Comparison of ENCODE assay signal across 22 mouse cellular contexts in the genomic region with DNA sequence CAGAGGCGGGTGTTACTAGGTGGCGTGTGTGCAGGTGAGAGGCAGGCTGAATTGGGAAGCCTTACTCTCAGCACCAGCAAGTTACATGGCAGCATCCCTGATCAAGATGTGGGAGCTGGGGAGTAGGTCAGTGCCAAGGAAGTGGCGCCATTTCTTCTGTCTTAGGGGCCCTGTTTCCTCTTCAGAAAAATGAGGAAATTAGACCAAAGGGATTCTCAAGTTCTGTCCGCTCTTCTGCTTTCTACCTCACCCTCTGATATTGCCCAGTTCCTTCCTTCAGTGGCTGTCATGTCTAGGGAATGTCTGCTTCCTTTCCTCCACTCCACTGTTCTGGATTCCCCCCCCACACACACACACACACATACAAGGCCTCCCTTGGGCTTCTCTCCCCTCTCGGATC.
"Had no signal": no experiment of that assay in that cellular context is flagged by ENCODE, and none has a peak within 500 bp of the region (broad histone marks: within the 10 kb centered on the region; RNA-seq: fewer than 3 reads in every experiment).

No protein-coding gene starts in this region.

- H3K27me3 ChIP-seq: liver, embryonic 13.5 days; liver, embryonic 15.5 days; lung, embryonic 15.5 days; megakaryocyte, embryonic 14.5 days; neural tube, embryonic 13.5 days; neural tube, embryonic 15.5 days; stomach, embryonic 15.5 days had no signal

- H3K4me3 ChIP-seq: liver, embryonic 13.5 days; liver, embryonic 15.5 days; lung, embryonic 15.5 days; megakaryocyte, embryonic 14.5 days; myocyte; neural tube, embryonic 13.5 days; neural tube, embryonic 15.5 days; stomach, embryonic 15.5 days had no signal

- H3K9ac ChIP-seq: liver, embryonic 13.5 days; liver, embryonic 15.5 days; liver, postnatal 0 days; lung, embryonic 15.5 days; neural tube, embryonic 13.5 days; neural tube, embryonic 15.5 days; stomach, embryonic 15.5 days had no signal

- ATAC-seq: liver, postnatal 0 days; lung, postnatal 0 days had no signal

- H3K9me3 ChIP-seq: liver, embryonic 13.5 days; liver, embryonic 15.5 days; lung, embryonic 15.5 days; neural tube, embryonic 13.5 days; neural tube, embryonic 15.5 days; stomach, embryonic 15.5 days had no signal

- DNase-seq: liver, embryonic 13.5 days; liver, postnatal 0 days; lung, adult 2 months; lung, postnatal 14 days; lung, postnatal 36 days; midbrain, embryonic 14.5 days; retina, postnatal 1 day; right cerebral cortex, adult 18-20 months; thymus, adult 2 months; thymus, postnatal 25 days; thymus, postnatal 4 days had no signal

- H3K27ac ChIP-seq: liver, embryonic 13.5 days; liver, embryonic 15.5 days; lung, embryonic 15.5 days; macrophage; neural tube, embryonic 13.5 days; neural tube, embryonic 15.5 days; stomach, embryonic 15.5 days; stomach, postnatal 0 days had no signal

- H3K4me2 ChIP-seq: liver, embryonic 13.5 days; liver, embryonic 15.5 days; lung, embryonic 15.5 days; midbrain, embryonic 11.5 days; neural tube, embryonic 13.5 days; neural tube, embryonic 15.5 days; stomach, embryonic 15.5 days had no signal
